Mouse (Mus musculus) left cerebral cortex, adult 9 months (tissue): Measurements from ENCODE around the gene Rcor2.

Experiments used
- DNase-seq, 2 experiments: peaks; one replicate each; pipeline ENCODE4 v3.0.0; 2022; ENCODE audit warnings: low spot score in 2 of 2

The Rcor2 gene

DNA sequence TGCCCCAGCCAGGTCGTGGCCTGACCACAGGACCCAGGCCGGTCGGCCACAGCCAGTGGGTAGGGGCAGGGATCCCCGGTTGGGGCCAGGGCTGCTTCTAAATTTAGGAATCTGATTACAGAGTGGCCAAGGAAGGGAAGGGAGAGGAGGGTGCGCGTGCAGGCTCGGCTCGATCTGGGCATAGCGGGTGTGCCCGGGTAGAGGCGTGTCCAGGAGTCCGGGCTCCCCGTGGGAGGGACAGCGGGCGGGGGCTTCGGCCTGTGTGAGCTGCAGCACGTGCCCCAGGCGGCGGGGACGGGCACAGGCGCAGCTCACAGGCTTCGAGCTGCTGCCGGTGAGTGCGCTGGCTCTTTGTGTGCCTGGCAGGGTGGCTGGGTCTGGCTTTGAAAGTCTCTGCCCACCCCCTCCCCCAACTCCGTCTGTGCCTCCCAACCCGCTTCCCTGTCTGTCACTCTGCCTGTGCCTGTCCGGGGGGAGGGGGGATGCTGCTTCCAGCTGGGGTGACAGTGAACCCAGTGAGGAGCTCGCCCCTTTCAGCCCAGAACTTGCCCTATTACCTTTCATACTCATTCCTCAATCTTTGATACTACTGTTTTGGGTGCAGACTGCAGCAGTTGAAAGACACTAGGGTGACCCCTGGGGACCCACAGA lies at the start of gene Rcor2:
Gene Rcor2 (plus strand): TSS at position 235 of the 651 bp plus-strand sequence.
- no peak for DNase-seq

DNA sequence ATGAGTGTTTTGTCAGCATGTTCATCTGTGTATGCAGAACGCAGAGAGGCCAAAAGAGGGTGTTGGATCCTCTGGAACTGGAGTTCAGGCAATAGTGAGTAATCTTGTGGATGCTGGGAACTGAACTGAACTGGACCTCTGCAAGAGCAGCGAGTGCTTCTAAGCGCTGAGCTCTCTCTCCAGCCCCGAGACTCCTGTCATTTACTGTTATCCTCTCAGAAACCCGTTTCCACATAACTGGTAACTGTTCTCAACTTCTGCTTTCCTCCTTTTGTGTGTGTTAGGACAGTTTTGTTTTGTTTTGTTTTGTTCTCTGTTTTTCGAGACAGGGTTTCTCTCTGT lies 49.2 kb upstream of the Rcor2 start:
- no peak for DNase-seq

DNA sequence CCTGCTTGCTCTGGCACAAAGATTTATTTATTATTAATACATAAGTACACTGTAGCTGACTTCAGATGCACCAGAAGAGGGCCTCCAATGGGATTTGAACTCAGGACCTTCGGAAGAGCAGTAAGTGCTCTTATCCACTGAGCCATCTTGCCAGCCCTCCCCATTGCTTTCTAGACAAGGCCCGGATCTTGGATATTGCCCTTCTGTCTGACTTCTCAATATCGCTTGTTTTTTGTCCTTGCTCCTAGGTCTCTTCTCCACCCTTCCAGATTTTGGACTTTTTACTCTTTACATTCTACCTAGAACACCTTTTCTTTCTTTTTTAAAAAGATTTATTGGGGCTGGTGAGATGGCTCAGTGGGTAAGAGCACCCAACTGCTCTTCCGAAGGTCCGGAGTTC lies 48.4 kb upstream of the Rcor2 start:
- DNase-seq = no peak

DNA sequence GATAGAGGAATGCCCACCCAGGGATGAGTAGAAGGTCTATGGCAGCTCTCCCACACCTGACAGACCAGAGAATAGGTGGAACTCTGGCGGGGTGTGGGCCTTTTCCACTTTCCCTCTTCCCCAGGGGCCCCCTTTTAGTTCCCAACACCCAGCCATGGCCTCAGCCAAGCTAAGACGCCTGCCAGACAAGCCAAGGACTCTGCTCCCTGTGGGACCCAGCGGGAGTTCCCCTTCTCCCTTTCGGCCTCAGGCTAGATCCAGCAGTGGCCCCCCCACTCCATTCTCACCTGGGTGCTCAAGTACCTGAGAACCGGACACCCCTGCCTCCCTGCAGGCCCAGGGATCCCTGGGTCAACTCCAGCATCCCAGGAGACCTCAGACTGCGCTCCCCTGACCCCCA lies 44.9 kb upstream of the Rcor2 start:
- DNase-seq = no peak

DNA sequence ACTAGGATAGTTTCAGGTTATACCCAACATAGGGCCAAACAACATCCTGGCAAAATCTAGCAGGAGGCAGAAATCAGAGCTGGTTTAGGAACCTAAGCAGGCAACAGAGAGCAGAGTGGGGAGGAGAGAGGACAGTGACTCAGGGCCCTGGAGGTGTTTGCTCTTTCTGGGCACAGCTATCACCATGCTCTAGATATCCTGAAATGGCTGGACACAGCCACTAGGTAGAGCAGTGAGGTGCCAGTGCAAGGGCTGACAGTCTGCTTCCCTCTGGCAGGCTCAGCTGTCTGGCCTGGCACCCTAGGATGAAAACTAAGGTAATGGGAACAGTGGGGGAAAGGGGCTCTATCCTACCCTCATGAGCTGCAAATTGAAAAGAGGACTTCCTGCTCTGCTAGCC lies 43.6 kb upstream of the Rcor2 start:
- no peak for DNase-seq

DNA sequence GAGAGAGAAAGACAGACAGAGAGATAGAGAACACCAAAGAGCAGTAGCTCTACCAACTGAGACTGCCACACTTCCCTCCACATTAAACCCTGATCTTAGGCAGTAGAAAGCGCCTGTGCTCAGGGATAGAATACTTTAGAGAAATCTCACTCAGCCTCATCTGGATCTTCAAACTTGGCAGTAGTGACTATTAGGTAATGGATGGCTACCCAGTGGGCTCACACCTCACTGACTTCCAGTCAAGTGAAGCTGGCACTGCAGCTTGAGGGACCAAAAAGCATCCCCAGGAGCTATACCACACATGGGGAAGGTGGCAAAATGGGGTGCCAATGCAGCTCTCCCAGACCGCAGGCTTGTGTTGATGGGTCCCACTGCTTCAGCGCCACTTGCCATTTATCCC lies 42.9 kb upstream of the Rcor2 start:
- DNase-seq = no peak

DNA sequence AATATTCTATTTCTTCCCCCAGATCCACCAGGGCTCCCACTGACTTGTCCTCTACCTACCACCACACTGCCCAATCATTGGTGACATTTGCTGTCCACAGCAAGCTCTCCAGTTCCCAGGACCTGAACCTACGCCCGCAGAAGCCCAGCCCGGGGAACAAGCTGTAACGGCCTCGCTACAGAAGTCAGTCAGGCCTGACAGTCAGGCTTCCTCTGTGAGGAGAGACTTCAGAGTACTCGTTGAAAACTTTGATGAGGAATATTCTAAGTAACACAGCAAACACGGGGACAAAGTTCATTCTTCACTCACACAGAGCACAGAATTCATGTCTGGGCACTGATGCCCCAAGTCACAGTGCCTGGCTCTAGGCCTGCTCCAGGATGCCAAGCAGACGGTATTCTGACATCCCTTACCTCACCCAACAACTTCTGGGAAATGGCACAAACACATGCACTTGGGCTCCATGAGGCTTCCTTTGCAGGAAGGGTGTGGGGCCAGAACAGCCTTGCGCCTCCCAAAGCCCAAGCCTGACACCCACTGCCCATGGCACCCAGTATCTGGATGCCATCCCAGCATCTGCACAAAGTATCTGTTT lies 41.9 kb upstream of the Rcor2 start:
- no peak for DNase-seq

DNA sequence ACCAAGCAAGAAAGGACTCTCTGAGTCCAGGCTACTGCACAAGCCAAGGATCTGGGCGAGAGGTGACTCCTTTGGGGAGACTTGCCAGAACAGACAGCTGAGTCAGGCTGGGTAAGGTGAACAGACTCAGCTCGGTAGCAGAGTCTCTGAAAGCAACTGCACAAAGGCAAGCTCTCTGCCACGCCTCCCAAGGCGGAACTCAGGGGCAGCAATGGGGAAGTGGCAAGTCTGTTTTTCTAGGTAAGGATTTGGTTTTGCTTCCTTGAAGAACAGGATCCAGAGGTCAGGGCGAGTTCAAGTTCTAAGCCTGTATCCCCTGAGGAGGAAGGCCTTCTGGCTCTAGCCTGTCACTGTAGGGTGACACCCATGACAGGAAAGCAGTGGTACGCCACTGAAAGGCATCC lies 40.6 kb upstream of the Rcor2 start:
- DNase-seq = no peak

DNA sequence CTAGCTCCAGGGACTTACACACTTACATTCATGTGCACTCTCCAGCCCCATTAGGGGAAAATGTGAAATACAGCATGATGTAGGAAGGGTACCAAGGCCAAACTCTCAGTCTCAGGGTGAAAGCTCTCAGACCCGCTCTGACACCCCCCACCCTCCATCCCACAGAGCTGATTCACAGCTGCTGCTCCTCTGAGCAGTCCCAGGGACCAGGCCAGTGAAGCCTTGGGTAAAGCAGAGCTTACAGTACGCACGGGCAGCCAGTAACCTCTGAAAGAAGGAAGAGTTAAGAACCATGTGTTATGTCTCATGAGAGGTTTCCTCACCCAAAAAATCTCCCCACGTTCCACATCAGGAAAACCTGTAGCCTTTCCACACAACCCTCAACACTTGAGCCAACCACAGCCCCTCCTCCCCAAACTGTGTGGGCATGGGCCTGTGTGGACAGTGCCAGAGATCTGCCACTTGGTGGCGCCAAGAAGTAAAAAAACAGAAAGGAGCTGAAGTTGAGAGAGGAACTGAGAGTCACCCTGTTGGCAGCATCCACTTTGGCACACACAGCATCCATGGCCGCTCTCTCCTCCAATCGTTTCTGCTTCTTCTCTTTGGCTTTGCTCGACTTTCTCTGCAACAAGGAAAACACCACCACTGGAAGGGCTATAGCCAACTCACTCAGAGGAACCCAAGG lies 32.4 kb upstream of the Rcor2 start:
- DNase-seq = peak; percentile 55 to 89

DNA sequence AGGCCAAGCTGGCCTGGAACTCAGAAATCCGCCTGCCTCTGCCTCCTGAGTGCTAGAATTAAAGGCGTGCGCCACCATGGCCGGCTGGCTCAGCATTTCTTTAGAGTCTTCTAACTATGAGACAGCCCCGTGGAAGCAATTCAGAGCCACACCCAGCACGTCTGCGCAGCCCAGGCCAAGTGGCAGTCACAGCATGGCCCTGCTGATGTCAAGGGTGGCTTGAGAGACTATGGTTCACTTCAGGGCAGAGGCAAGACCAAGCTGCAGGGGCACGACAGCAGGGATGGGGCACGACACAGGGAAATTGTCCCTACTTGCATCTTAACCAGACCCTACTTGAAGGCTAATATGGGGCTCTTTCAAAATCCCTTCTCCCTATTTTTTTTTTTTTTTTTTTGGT lies 31.7 kb upstream of the Rcor2 start:
- no peak for DNase-seq

DNA sequence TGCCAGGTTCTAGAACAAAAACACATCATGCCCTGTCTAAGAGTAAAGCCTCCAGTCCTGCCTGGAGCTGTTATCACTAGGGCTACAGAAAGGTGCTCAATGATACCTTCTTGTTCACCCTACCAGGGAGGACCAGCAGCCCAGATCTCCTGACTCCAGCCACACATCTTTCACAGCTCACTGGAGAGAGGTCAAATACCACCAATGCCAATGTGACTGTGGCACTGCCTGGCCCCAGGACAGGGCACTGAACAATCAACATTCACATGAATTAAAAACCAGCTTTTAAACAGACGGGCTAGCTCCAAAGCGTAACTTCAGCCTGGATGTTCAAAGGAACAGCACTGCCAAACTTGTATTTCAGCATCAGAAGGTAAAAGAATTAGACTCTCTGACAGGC lies 31.1 kb upstream of the Rcor2 start:
- no peak for DNase-seq

DNA sequence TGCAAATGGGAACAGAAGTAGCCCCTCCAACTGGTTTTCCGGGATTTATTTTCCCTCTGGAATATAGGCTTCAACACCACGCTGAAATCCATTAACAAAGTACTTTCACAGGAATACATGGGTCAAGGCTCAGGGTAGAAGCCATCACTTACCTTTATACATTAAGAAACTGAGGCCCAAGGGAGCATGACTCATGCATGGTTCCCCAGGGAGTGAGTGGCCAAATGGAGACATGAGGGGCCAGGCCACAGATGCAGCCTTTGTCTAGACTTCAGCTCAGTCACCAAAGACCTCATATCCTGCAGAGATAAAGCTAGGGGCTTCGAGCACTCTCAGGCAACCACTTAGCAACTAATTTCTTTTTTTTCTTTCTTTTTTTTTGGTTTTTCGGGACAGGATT lies 30.4 kb upstream of the Rcor2 start:
- DNase-seq = no peak

DNA sequence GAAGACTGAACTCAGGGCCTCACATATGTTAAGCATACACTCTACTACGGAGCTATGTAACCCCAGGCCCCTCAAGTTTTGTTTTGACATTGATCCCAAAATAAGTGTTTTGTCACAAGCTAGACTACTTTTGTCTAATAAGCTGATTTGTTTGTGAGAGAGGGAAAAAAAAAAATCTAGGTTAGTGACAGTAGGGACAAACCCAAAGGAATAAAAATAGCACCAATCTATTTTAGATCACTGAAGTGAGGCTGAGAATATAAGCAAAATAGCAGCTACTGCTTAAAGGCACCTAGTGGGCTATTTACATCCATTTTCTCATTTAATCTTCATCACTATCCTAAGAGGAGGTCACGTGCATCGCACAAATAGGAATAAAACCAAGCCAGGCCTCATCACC lies 27.6 kb upstream of the Rcor2 start:
- no peak for DNase-seq

DNA sequence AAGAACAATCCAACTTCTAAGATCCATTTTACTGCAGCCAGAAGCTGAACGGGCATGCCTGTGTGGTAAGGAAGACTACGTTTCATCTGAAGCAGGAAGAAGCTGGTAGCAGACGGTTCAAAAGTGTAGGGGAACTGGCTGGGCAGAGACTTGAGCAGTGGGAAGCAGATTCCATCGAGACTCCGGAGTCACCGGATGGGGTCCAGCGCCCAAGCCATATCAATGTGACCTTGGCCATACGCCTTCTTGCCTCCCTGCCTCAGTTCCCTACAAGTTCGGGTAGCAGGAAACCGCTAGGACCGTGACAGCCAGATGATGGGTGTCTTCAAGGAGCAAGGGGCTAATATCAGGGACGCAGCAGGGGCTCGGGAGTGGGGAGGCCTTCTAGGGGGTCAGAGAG lies 26.8 kb upstream of the Rcor2 start:
- no peak for DNase-seq

DNA sequence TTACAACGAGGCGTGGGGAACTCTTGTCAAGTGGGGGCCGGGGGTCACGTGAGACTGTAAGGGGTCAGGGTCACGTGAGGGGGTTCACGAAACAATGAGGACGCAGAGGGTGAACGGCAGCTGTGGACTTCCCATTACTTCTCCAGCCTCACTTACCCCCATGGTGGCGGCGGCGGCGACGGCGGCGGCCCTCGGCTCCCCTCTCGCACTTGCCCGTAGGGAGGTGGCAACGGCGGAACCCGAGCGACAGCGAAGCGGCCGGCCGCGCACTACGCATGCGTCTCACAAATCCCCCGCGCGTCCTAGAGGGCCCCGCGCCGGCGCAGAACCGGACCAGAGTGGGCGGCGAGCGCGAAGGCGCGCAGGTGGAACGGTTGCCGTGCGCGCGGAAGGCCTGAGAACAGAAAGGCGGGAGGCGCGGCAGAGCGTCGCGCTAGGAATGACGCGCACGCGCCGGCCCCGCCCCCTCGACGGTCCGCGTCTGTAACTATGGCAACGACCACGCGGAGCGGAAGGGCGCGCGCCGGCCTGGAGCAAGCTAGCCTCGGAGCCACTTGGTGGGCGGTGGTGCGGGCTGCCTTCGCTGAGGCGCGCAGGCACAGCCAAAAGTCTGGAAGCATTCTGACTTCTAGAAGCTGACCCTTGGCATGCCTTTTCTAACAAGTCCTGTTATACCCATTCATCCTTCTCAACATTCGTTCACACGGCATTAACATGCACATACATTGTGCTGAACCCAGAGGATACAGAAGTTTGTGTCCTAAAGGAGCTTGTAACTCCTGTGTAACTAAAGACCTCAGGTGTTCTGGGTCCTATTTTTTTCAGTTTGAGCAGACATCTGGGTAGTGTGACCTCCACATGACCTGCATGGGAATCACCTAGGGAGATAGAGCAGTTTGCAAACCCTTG lies 26.1 kb upstream of the Rcor2 start, which contains the start of gene Naa40:
Gene Naa40 (minus strand): TSS at position 402 of the 909 bp plus-strand sequence.
- peak; percentile 84 to 92 for DNase-seq

DNA sequence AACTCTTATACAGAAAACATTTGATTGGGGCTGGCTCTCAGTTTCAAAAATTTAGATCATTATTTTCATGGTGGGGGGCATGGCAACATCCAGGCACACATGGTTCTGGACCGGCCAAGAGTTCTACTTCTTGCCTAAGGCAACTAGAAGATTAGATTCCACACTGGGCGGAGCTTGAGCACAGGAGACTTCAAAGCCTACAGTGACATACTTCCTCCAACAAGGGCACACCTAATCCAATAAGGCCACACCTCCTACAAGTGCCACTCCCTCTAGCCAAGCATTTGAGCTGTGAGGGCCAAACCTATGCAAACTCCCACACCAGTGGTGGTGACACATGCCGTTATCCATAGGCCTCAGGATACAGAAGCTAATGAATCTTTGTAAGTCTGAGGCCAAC lies 21.1 kb upstream of the Rcor2 start:
- no peak for DNase-seq

DNA sequence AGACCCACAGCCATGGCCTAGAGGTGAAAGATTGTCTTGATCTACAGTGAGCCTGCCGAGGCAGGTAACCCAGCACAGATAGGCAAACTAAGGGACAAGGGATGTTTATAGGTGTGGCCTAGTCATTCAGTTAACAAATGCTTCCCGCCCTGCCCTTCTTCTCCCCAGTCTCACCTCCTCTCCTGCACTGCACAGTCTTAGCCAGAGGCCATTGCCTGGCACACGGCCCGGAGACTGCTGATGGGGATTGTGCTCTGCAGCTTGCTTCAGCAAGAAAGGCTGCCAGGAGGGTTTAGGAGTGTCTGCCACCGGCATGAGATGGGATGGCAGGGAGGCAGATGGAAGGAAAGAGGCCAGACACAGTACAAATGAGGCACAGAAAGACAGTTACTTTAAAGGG lies 9.2 kb upstream of the Rcor2 start:
- no peak for DNase-seq

DNA sequence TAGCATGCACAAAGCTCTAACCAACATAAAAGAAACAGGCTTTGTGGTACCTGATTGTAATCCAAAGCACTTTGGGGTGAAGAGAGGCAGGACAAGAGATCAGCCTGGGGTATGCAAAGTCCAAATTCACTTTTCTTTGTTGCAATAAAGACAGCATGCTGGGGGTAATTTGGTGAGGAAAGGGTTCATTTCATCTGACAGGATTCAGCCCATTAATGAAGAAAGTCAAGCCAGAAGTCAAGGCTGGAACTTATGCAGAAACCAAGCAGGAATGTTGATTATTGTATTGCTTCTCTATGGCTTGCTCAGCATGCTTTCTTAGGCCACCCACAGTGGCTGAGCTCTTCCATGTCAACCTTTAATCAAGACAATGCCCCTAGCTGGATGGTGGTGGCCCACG lies 5.6 kb upstream of the Rcor2 start:
- no peak for DNase-seq

DNA sequence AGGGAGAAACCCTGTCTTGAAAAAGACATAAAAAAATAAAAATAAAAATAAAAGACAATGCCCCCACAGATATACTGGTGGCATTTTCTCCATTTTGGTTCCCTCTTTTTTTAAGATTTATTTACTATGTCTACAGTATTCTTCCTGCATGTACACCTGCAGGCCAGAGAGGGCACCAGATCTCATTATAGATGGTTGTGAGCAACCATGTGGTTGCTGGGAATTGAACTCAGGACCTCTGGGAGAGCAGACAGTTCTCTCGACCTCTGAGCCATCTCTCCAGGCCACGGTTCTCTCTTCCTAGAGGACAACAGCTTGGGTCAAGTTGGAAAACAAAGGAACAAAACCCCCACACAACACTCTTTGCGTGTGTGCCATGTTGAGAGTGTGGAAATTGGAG lies 5.2 kb upstream of the Rcor2 start:
- no peak for DNase-seq

DNA sequence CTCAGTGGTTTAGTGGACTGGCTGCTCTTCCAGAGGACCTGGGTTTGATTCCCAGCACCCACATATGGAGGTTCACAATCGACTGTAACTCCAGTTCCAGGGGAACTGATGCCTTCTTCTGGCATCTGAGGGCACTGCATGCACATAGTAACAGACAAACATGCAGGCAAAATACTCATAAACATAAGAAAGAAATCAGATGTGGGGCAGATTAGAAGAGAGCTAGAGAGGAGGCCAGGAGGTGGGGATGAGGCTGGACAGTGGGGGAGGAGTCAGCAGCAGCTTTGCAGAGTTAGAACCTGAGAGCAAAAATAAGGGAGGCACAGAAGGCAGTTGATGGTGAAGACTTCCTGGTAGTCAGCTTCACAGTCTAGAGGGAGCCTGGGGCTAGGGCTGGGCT lies 4.5 kb upstream of the Rcor2 start:
- no peak for DNase-seq

DNA sequence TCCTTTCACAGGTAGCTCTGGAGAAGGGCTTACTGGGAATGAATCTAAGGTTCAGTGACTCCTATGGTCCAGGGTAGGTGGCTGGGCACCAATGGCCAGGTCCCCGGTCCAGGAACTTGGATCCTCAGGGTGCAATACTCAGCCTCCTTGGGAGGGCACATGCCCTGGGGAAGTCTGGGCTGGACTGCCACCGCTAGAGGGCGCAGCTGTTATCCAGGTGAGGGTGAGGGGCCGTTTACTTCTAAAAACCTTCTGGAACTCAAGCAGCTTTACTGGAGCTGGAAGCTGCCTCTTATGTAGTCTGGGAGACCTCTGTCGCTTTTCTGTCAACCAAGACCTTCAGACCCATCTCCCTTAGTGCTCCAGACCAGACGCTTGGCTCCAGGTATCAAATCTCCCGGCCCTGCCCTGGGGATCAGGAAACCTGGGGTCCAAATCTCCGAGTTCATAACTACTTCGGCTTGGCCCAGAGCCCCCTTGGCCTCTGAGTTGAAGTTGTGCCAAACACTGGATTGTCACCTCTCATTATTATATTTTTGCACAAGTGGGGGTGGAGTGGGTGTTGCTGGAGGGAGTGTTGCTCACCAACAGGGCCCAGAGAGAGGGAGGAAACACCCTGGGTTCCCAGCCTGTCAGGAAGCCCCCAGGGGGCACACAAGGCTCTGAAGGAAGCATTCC lies 2.9 kb upstream of the Rcor2 start:
- peak in 1 of 2 experiments; percentile 83 for DNase-seq
